Mouse (Mus musculus): ENCODE measurements around the gene Cmtm6.
"Not testable (repeated sequence)": the region's sequence is repeated elsewhere in the genome, so short reads cannot be mapped to it uniquely, and the experiment has no call there.

Cmtm6 gene

GRCm38 (mm10) chr9:114731011-114731755 is at the start of gene Cmtm6:
Gene Cmtm6, plus strand, starts transcription at chr9:114731116.
- DNase-seq = peak; percentile 99

GRCm38 (mm10) chr9:114682193-114682592 is 48.7 kb upstream of the Cmtm6 start:
- DNase-seq = no peak

DNA sequence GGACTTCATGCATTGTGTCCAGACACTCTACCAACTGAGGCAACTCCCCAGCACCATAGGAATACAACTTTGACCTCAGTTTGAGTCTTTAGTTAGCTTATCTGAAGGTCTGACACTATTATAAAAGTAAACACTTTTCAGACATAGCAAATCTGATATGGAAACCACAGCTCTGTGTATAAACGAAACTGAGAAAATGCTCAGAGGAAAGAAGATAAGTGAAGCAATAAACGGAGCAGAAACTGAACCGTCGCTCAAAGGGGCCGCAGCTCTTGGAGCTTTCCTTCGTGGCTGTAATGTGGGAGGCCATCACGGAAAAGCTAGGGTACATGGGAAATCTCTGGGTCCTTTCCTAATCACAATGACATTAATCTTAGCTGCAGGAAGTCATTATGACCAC is 44.7 kb upstream of the Cmtm6 start:
- DNase-seq = no peak

- DNase-seq = no peak
Observed at GRCm38 (mm10) chr9:114687639-114688038, 43.3 kb upstream of the Cmtm6 start.

- peak; percentile 98 for DNase-seq
Observed at GRCm38 (mm10) chr9:114688252-114688952, 42.5 kb upstream of the Cmtm6 start, which contains the start of gene Dync1li1. Gene Dync1li1, plus strand, starts transcription at chr9:114688790.

- no peak for DNase-seq
Observed at GRCm38 (mm10) chr9:114688953-114689407, 41.9 kb upstream of the Cmtm6 start.

GRCm38 (mm10) chr9:114690119-114690601 is 40.8 kb upstream of the Cmtm6 start:
- DNase-seq = no peak

- DNase-seq = no peak
Observed at GRCm38 (mm10) chr9:114691112-114691511, 39.8 kb upstream of the Cmtm6 start.

DNA sequence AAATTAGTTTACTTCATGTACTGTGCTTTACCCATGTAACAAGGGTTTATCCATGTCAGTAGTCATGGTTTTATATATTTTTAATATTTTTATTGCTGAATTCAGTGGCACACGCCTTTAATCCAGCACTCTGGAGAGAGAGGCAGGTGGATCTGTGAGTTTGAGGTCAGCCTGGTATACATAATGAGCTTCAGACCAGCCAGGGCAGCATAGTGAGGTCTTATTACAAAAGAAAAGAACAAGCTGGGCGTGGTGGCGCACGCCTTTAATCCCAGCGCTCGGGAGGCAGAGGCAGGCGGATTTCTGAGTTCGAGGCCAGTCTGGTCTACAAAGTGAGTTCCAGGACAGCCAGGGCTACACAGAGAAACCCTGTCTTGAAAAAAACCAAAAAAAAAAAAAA is 35.3 kb upstream of the Cmtm6 start:
- not testable (repeated sequence) for DNase-seq

DNA sequence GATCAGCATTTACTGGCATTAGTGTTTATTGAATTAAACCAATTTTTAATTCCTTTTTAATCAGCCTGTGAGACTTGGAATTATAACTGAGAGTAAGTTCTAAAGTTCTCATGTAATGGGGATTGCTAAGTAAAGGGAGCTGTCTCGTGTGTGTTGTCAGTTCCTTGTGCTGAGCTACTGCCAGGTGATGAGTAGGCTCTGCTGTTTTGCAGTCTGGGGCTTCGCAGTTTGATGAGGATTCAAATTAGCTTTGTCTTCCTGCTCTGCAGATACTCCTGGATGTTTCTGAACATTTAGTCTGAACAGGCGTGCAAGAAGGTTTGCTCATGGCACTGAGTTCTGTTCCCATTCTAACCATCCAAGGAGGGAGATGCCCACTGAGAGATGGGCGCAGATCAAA is 33.8 kb upstream of the Cmtm6 start:
- DNase-seq = no peak

GRCm38 (mm10) chr9:114697926-114698325 is 33.0 kb upstream of the Cmtm6 start:
- DNase-seq = no peak

- DNase-seq = no peak
Observed at GRCm38 (mm10) chr9:114699262-114699661, 31.7 kb upstream of the Cmtm6 start.

DNA sequence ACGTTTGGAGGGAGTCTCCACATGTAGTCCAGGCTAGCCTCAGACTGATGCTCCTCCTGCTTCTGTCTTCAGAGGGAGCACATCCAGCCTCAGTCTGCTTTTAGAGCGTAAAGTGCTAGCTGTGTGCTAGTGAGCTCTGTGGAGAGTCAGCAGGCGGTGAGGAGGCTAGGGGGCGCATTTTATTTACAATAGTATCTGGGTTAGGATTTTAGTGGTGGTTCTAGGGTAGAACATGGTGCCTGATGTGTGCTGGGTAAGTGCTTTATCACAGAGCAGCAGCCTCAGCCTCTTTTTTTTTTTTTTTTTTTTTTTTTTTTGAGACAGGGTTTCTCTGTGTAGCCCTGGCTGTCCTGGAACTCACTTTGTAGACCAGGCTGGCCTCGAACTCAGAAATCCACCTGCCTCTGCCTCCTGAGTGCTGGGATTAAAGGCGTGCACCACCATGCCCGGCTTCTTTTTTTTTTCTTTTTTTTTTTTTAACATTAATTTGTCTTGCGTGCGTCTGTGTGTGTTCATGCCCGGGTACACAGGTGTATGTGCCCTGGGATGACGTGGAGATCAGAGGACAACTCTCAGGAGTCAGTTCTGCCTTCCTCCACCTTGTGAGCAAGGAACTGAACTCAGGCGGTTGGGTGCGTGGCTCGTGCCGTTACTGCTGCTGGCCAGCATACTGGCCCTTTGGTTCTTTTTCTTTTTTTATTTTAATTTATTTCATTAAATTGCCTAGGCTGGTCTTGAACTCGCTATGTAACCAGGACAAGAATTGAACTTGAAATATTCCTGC is 30.8 kb upstream of the Cmtm6 start:
- DNase-seq = peak; percentile 29

DNA sequence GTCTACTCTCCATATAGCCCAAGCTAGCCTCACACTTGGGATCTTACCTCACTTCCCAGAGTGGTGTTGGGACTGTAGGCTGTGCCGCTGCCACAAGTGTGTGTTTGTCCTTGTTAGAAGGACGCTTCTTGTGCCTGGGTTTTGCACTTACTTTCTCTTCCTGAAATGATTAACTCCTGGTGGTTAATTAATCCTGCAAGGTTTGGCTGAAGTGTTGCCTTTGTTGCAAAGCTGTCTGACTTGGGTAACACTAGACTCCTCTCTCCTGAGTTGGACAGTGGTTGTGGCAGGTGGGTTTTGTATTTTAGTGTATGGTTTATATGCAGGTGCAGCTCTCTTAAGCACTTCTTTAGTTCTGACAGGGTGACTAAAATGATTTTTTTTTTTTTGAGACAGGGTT is 29.9 kb upstream of the Cmtm6 start:
- DNase-seq = peak; percentile 62

DNA sequence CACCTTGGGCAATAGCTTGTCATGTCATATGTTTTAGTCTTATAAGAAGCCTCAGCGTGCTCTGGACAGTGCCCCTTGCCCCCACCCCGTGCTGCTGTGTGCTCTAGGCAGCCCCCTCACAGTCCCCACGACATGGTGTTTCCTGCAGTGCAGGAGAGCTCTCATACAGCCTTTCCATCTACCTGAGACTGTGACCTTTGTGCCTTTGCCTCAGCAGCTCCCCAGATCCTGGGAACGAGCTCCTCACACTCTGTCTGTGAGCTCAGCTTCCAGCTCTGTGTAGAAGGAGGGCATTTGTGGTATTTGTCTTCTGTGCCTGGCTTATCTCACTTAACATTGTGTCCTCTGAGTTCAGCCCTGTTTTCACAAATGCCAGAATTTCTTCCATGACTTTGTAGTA is 29.0 kb upstream of the Cmtm6 start:
- peak; percentile 38 for DNase-seq

DNA sequence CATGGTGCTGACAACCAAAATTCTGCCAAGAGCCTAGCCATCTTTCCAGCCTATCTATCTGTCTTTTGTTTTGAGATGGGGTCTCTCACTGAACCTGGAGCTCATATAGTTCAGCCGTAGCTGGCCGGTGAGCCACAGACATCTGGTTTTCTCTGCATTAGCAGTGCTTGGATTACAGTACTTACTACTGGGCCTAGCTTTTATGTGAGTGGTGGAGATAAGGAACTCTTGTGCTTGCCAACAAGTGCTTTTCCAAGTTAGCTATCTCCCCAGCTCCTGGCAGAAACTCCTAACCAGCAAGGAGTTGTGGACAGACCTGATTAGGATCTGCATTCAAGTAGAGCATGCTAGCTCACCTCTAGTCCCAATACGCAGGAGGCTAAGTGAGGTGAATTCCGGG is 23.1 kb upstream of the Cmtm6 start:
- DNase-seq = no peak

- peak; percentile 45 for DNase-seq
Observed at GRCm38 (mm10) chr9:114710345-114710744, 20.6 kb upstream of the Cmtm6 start.

DNA sequence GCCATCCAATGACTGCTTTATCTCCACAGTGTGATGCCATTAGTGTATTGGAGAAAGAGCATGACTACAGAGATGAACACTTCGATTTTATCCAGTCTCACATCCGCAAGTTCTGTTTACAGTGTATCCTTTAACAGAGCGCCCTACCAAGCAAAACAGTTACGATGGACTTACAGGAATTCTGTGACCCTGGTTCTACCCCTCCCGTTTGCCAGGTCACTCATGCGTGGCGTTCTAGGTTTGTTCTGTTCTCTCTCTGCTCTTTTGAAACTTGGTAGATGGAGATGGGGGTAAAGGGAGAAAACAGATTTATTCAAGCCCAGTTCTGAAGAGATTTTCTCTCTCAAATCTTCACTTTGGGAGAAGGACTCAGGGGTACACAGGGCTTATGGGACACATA is 17.4 kb upstream of the Cmtm6 start:
- DNase-seq = peak; percentile 80

GRCm38 (mm10) chr9:114716677-114717331 is 14.1 kb upstream of the Cmtm6 start:
- DNase-seq = peak; percentile 81

DNA sequence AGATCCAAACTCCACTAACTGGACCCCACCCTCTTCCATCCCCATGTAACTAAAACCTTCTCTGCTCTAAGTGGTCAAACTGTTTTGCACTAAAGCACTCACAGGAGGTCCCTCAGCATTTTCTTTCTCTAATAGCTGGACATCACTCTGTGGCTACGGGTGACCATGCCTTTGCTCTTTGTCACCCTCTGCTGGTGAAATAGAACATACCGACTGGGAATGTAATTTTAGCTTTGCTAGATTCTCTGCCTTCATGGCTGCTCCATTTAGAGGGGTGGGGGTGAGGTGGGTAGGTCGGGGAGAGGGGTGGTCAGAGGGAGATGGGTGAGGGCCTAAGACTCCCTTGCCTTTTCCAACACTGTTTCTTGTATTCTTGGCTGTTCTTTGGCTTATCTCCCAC is 3.6 kb upstream of the Cmtm6 start:
- peak; percentile 29 for DNase-seq

- not testable (repeated sequence) for DNase-seq
Observed at GRCm38 (mm10) chr9:114728432-114728831, 2.5 kb upstream of the Cmtm6 start.

DNA sequence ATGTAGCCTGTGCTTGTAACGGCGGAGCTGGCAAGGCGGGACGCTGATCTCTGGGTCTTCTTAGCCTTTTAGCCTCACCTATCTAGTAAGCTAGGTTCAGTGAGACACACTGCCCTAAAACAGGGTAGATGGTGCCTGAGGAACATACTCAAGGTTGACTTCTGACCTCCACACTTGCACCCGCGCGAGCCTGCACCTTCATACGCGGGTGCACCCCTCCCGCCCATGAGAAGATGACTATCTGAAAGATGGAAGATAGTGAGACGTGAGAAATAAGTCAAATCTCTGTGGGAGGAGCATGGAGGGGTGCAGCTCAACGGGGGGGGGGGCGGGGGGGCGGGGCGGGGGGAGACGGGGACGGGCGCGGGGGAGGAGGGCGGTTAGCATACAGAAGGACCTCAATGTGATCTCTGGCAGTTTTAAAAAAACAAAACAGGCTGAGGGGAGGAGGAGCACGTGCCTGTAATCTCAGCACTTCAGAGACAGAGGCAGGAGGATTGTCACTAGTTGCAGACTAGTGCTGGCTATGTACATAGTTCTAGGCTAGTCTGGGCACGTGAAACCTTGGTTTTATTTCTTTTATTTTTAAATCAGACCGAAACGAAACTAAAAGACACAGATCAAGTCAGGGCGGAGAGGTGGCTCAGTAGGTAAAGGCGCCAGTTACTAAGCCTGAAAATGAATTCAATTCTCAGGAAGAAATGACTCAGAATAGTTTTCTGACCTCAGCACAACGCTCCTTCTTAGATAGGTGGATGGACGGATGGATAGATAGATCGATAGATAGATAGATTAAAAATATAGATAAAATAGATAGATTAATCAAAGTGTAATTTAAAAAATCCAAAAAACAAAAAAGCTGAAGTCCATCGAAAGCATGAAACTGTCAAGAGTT is 758 bp upstream of the Cmtm6 start:
- no peak for DNase-seq

All from kidney, adult 18-20 months (tissue).